Mouse (Mus musculus): Measurements from ENCODE around the gene Srsf4. TPM values are rescaled to one million over a fixed set of nuclear protein-coding genes. Genes with fewer than 3 reads are reported as not detected.

Gene Srsf4
- polyA plus RNA-seq, 1 experiment from 2014 or later, result 142 TPM

DNA sequence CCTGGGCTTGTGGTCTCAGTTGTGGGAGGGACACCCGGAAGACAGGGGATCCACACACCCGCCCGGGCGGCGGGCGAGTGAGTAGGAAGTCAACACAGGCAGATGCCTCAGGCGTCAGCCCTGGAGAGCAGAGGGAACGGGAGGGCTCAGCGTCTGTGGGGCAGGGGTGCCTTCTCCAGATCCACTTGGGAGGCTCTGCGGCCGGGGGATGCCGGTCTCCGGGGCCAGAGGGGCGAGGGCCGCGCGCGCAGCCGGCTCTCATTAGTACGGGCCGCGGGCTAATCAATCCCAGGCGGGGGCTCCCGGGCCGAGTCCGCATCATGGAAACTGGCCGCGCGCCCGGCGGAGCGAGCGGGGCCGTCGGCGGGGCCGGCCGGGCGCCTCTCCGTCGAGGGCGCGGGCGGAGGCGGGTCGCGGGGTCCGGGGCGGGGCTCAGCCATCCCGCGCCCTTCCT is 46.8 kb downstream of the Srsf4 start:
- peak; percentile 89 for DNase-seq (ENCODE audit: low spot score)
- H3K27me3 ChIP-seq (ENCODE audit: low read depth, poor library complexity, severe bottlenecking), result peaks cover 62% of the 10 kb centered on the region

GRCm38 (mm10) chr4:131920595-131921351 is 47.4 kb downstream of the Srsf4 start:
- DNase-seq (ENCODE audit: low spot score), result peak; percentile 87
- peak overlapping the region; percentile 75 for H3K4me3 ChIP-seq
- no peaks in the 10 kb centered on the region for H3K9me3 ChIP-seq (replicated peaks)
- H3K27me3 ChIP-seq (ENCODE audit: low read depth, poor library complexity, severe bottlenecking), result peaks cover 57% of the 10 kb centered on the region
- peaks cover 34% of the 10 kb centered on the region for H3K36me3 ChIP-seq
- H3K4me1 ChIP-seq, result peaks cover 89% of the 10 kb centered on the region
- under 1% methylated on average over 57 of the region's 76 CpGs for WGBS
- H3K27ac ChIP-seq, result peak overlapping the region; percentile 97

More for the DNA sequence above, 46.8 kb downstream of the Srsf4 start:
- H3K27ac ChIP-seq, result peak overlapping the region; percentile 97
- WGBS, result 2% methylated on average over 50 of the region's 51 CpGs
- H3K36me3 ChIP-seq, result peaks cover 28% of the 10 kb centered on the region
- peaks cover 89% of the 10 kb centered on the region for H3K4me1 ChIP-seq
- peak overlapping the region; percentile 75 for H3K4me3 ChIP-seq
- no peaks in the 10 kb centered on the region for H3K9me3 ChIP-seq (replicated peaks)

- Histone ChIP-seq H3K4me3 (peak within 1 kb of the TSS; percentile 75), H3K4me1 (peaks cover 89% of the 10 kb centered on the region), H3K9me3 (replicated peaks) (no peaks in the 10 kb centered on the region), H3K27ac (peak within 1 kb of the TSS; percentile 97), H3K27me3 (ENCODE audit: low read depth, poor library complexity, severe bottlenecking) (peaks cover 50% of the 10 kb centered on the region), H3K36me3 (peaks cover 43% of the 10 kb centered on the region)
- 1% methylated on average over 129 of the region's 130 CpGs for WGBS
- DNase-seq (ENCODE audit: low spot score), result peak; percentile 59
Observed at GRCm38 (mm10) chr4:131921461-131922346, 48.3 kb downstream of the Srsf4 start, which contains the start of gene Tmem200b. TSS of gene Tmem200b (plus strand) at chr4:131921771.

DNA sequence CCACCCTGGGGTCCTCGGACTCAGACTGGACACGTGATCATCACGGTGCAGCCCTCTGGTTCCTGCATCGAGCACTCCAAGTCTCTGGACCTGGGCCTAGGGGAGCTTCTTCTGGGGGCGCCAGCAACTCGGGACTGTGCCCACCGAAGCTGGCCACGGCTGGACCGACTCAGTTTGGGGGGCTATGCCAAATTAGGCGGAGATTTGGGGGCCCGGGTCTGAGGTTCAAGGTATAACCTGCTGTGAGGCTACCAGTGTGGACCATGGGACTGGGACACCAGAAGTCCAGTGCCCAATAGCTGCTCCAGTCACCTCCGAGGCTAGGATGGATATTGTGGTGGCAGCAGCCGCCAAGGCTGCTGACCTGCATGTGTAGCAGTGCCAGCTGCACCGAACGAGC is 49.0 kb downstream of the Srsf4 start:
- H3K4me1 ChIP-seq, result peaks cover 87% of the 10 kb centered on the region
- peaks cover 50% of the 10 kb centered on the region for H3K36me3 ChIP-seq
- H3K27me3 ChIP-seq (ENCODE audit: low read depth, poor library complexity, severe bottlenecking), result peaks cover 43% of the 10 kb centered on the region
- peak overlapping the region; percentile 75 for H3K4me3 ChIP-seq
- peak overlapping the region; percentile 97 for H3K27ac ChIP-seq
- no peak for DNase-seq (ENCODE audit: low spot score)
- WGBS, result 51% methylated on average over 15 of the region's 15 CpGs
- no peaks in the 10 kb centered on the region for H3K9me3 ChIP-seq (replicated peaks)

GRCm38 (mm10) chr4:131924096-131924810 is 50.8 kb downstream of the Srsf4 start:
- H3K4me1 ChIP-seq, result peaks cover 76% of the 10 kb centered on the region
- peaks cover 69% of the 10 kb centered on the region for H3K36me3 ChIP-seq
- peaks cover 38% of the 10 kb centered on the region for H3K27me3 ChIP-seq (ENCODE audit: low read depth, poor library complexity, severe bottlenecking)
- DNase-seq (ENCODE audit: low spot score), result no peak
- no peak overlapping the region for H3K27ac ChIP-seq
- H3K9me3 ChIP-seq (replicated peaks), result no peaks in the 10 kb centered on the region
- H3K4me3 ChIP-seq, result no peak overlapping the region
- 75% methylated on average over 6 of the region's 6 CpGs for WGBS

DNA sequence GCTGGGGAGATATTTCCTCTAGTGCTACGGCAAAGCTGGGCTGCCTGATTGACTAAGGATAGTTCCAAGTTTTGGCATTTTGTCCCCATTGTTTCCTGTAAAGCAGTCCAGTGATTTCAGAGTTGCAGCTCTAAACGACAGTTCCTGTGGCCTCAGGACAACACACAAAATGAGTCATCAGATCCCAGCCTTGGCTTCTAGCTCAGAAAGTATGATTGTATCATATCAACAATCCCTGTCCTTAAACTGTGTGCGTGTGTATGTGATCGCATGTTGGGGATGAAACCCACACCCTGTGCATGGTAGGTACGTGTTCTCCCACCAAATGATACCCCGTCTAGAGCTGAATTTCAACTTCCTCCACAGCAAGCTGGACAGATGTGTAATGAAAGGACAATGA is 55.7 kb downstream of the Srsf4 start:
- no peak for DNase-seq (ENCODE audit: low spot score)
- Histone ChIP-seq H3K9me3 (replicated peaks) (no peaks in the 10 kb centered on the region), H3K4me1 (peaks cover 34% of the 10 kb centered on the region), H3K27me3 (ENCODE audit: low read depth, poor library complexity, severe bottlenecking) (peaks cover under 1% of the 10 kb centered on the region; the same call in 1 of the 2 replicates), H3K4me3 (no peak overlapping the region), H3K27ac (no peak overlapping the region), H3K36me3 (peaks cover 98% of the 10 kb centered on the region)
- WGBS, result 93% methylated on average over 6 of the region's 6 CpGs

DNA sequence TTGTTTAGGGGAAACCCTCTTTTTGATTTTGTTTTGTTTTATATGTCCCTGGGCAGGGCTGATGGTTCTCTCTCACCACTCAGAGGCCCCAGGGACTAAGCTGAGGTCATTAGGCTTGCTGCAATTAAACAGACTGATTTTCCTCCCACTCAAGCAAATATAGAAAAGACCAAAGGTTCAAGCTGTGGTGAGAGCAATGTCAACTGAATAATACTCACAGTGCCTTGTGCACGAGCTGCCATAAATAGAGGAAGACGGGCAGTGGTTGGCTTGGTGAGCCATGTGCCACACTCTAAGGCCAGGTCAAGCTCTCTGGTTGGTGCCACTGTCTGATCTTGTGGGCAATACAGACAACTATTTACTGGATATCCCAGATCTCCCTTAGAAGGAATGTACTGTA is 66.0 kb downstream of the Srsf4 start:
- Histone ChIP-seq H3K36me3 (peaks cover 74% of the 10 kb centered on the region), H3K27me3 (ENCODE audit: low read depth, poor library complexity, severe bottlenecking) (no peaks in the 10 kb centered on the region), H3K4me3 (no peak overlapping the region), H3K4me1 (peaks cover 11% of the 10 kb centered on the region), H3K9me3 (replicated peaks) (no peaks in the 10 kb centered on the region), H3K27ac (no peak overlapping the region)
- DNase-seq (ENCODE audit: low spot score), result no peak
- WGBS, result 91% methylated on average over 2 of the region's 2 CpGs

DNA sequence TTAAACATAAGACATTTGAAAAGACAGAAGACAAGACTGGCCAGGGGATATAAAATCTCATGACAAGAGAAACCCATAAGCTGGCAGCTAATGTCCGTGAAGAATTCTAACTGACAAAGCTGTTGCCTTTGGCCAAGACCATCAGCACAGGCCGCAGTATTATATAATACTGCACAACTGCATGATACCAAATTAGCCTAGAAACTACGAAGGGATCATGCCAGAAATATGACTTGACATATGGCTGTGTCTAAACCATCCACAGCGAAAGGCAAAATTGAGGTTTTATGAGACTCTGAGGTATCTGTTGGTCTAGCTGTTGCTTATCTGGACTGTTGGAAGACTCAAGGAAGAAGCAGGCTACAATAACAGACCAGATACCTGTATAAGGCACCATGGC is 67.4 kb downstream of the Srsf4 start:
- Histone ChIP-seq H3K36me3 (peaks cover 68% of the 10 kb centered on the region), H3K27me3 (ENCODE audit: low read depth, poor library complexity, severe bottlenecking) (no peaks in the 10 kb centered on the region), H3K27ac (no peak overlapping the region), H3K9me3 (replicated peaks) (no peaks in the 10 kb centered on the region), H3K4me3 (no peak overlapping the region), H3K4me1 (peaks cover 11% of the 10 kb centered on the region)
- no peak for DNase-seq (ENCODE audit: low spot score)
- WGBS, result 96% methylated on average over 4 of the region's 4 CpGs

DNA sequence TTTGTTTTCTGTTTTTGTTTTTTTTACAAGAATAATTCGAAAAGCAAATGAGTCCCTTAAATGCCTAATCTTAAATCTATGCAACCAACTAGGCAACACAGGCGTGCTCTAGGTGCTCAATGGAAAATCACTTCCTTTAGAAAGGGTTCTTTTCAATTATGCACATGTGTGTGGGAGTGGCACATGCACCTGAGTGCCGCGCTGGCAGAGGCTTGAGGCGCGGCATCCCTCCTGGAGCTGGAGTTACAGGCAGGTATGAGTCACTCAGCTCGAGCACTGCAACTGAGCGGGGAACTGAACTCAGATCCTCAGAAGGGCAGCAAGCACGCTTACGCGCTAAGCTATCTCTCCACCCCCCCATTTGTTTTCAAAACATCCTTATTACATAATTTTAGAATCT is 74.4 kb downstream of the Srsf4 start:
- Histone ChIP-seq H3K9me3 (replicated peaks) (no peaks in the 10 kb centered on the region), H3K36me3 (peaks cover 47% of the 10 kb centered on the region), H3K4me1 (no peaks in the 10 kb centered on the region), H3K27me3 (ENCODE audit: low read depth, poor library complexity, severe bottlenecking) (no peaks in the 10 kb centered on the region), H3K27ac (no peak overlapping the region), H3K4me3 (no peak overlapping the region)
- DNase-seq (ENCODE audit: low spot score), result no peak
- WGBS, result 90% methylated on average over 11 of the region's 11 CpGs

GRCm38 (mm10) chr4:131949903-131950302 is 76.5 kb downstream of the Srsf4 start:
- Histone ChIP-seq H3K9me3 (replicated peaks) (no peaks in the 10 kb centered on the region), H3K27ac (no peak overlapping the region), H3K36me3 (peaks cover 54% of the 10 kb centered on the region), H3K4me1 (no peaks in the 10 kb centered on the region), H3K27me3 (ENCODE audit: low read depth, poor library complexity, severe bottlenecking) (no peaks in the 10 kb centered on the region), H3K4me3 (no peak overlapping the region)
- WGBS, result 60% methylated on average over 5 of the region's 5 CpGs
- DNase-seq (ENCODE audit: low spot score), result no peak

- 91% methylated on average over 8 of the region's 8 CpGs for WGBS
- H3K4me3 ChIP-seq, result no peak overlapping the region
- H3K4me1 ChIP-seq, result no peaks in the 10 kb centered on the region
- H3K9me3 ChIP-seq (replicated peaks), result no peaks in the 10 kb centered on the region
- H3K36me3 ChIP-seq, result peaks cover 60% of the 10 kb centered on the region
- H3K27ac ChIP-seq, result no peak overlapping the region
- no peaks in the 10 kb centered on the region for H3K27me3 ChIP-seq (ENCODE audit: low read depth, poor library complexity, severe bottlenecking)
- no peak for DNase-seq (ENCODE audit: low spot score)
Observed at GRCm38 (mm10) chr4:131950657-131951056, 77.2 kb downstream of the Srsf4 start.
